Mouse (Mus musculus) cerebellum, postnatal 14 days (tissue): ENCODE measurements around the gene Ccdc141.

ENCODE experiments used
- DNase-seq, 2 experiments: peaks; one replicate each; pipeline ENCODE4 v3.0.0; 2021; ENCODE audit warnings: mixed read lengths in 2 of 2

The Ccdc141 gene

GRCm38 (mm10) chr2:76970204-76970603 is 200.2 kb downstream of the Ccdc141 start:
- DNase-seq: no peak

- no peak for DNase-seq
These were observed 200.8 kb downstream of the Ccdc141 start for GRCm38 (mm10) chr2:76969637-76970036.

GRCm38 (mm10) chr2:76968919-76969318 is 201.5 kb downstream of the Ccdc141 start:
- peak; percentile 92 to 94 for DNase-seq

- no peak for DNase-seq
These were observed 203.9 kb downstream of the Ccdc141 start for GRCm38 (mm10) chr2:76966582-76966981.

- no peak for DNase-seq
These were observed 204.4 kb downstream of the Ccdc141 start for GRCm38 (mm10) chr2:76966013-76966412.

- DNase-seq: no peak
These were observed 204.9 kb downstream of the Ccdc141 start for GRCm38 (mm10) chr2:76965542-76965941.

- DNase-seq: no peak
These were observed 208.4 kb downstream of the Ccdc141 start for GRCm38 (mm10) chr2:76962045-76962432.

GRCm38 (mm10) chr2:76961420-76962044 is 208.9 kb downstream of the Ccdc141 start:
- DNase-seq: no peak
